Mouse (Mus musculus): ENCODE data around the gene Card6. TPM values are rescaled to one million over a fixed set of nuclear protein-coding genes. Genes with fewer than 3 reads are reported as not detected.

Card6 gene
- total and polyA plus RNA-seq, 3 experiments = 0.08 to 0.13 TPM; not detected in 1

DNA sequence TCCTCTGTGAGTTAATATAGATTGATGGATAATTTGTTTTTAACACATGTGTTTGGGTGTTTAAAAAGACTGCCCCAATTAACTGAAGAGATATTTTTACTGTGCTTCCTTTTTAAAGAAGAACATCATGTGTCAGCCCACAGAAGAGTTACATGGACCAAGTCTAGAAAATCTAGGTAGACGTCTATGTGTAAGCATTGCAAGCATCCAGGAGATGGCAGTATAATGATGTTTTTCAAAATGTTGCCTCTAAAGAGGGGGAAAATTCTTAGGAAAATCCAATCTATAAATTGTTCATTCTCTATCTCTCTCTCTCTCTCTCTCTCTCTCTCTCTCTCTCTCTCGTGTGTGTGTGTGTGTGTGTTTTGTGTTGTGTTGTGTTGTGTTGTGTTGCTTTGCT lies 22.2 kb downstream of the Card6 start:
- no peak overlapping the region for H3K9ac ChIP-seq (ENCODE audit: control insufficient read depth, low read depth, low read length, poor library complexity, severe bottlenecking)
- H3K27me3 ChIP-seq (ENCODE audit: control insufficient read depth in 1 of 2, insufficient read depth in 2 of 2, low read length in 2 of 2) = peaks cover 0 to 3% of the 10 kb centered on the region in 2 experiments; a peak in 1 of 4 replicates
- peak; percentile 47 for DNase-seq (ENCODE audit: low read depth, low spot score)
- TF ChIP-seq BHLHE40 (IDR thresholded peaks at IDR 0.05; ENCODE audit: borderline replicate concordance, low read depth, low read length) (no peak), MAZ (IDR thresholded peaks at IDR 0.05; ENCODE audit: low read depth, low read length) (no peak), RCOR1 (IDR thresholded peaks at IDR 0.05; ENCODE audit: low read depth, low read length) (no peak), ZKSCAN1 (IDR thresholded peaks at IDR 0.05; ENCODE audit: low read depth, low read length) (no peak), MYB (IDR thresholded peaks at IDR 0.05; ENCODE audit: low read depth, low read length) (no peak), MAFK (IDR thresholded peaks at IDR 0.05; ENCODE audit: borderline replicate concordance, low read depth, low read length) (no peak), TCF12 (IDR thresholded peaks at IDR 0.05; ENCODE audit: low read depth, low read length) (no peak), NRF1 (IDR thresholded peaks at IDR 0.05; ENCODE audit: insufficient read depth, low read depth, low read length, poor library complexity, severe bottlenecking) (no peak), ZC3H11A (IDR thresholded peaks at IDR 0.05; ENCODE audit: low read depth, low read length) (peak; percentile 64), CTCF (IDR thresholded peaks at IDR 0.05 in 2 of 3, conservative IDR thresholded peaks at IDR 0.05 in 1 of 3; ENCODE audit: control insufficient read depth in 1 of 3, insufficient read depth in 1 of 3, low read depth in 2 of 3, low read length in 3 of 3, poor library complexity in 1 of 3, severe bottlenecking in 1 of 3) (peak; percentile 2 to 68 (median 20); a peak in 3 of 6 replicates), MEF2A (IDR thresholded peaks at IDR 0.05; ENCODE audit: extremely low read depth, insufficient replicate concordance, low read depth, low read length, poor library complexity, severe bottlenecking) (no peak), RAD21 (IDR thresholded peaks at IDR 0.05; ENCODE audit: low read depth, low read length) (peak; percentile 80), GABPA (IDR thresholded peaks at IDR 0.05; ENCODE audit: low read depth, low read length) (no peak), POLR2AphosphoS2 (IDR thresholded peaks at IDR 0.05; ENCODE audit: low read length) (no peak), SMC3 (IDR thresholded peaks at IDR 0.05; ENCODE audit: low read depth, low read length) (peak; percentile 74), MXI1 (IDR thresholded peaks at IDR 0.05; ENCODE audit: low read depth, low read length) (no peak), ELF1 (IDR thresholded peaks at IDR 0.05; ENCODE audit: low read depth, low read length) (no peak), E2F4 (IDR thresholded peaks at IDR 0.05; ENCODE audit: borderline replicate concordance, low read depth, low read length) (no peak), NELFE (IDR thresholded peaks at IDR 0.05; ENCODE audit: low read depth, low read length) (no peak), ETS1 (IDR thresholded peaks at IDR 0.05; ENCODE audit: low read depth, low read length) (no peak)
- no peaks in the 10 kb centered on the region for H3K4me1 ChIP-seq (ENCODE audit: control insufficient read depth in 1 of 2, insufficient read depth in 2 of 2, low read length in 2 of 2)
- H3K9me3 ChIP-seq (replicated peaks; ENCODE audit: insufficient read depth, low read length) = no peaks in the 10 kb centered on the region
- no peak overlapping the region for H3K4me3 ChIP-seq (ENCODE audit: control insufficient read depth in 1 of 2, insufficient read depth in 1 of 2, low read depth in 2 of 2, low read length in 2 of 2)
- no peak overlapping the region for H3K27ac ChIP-seq (ENCODE audit: control insufficient read depth, low read depth, low read length)
- no peaks in the 10 kb centered on the region for H3K79me2 ChIP-seq (ENCODE audit: control insufficient read depth, insufficient read depth, low read length, poor library complexity)
- no peaks in the 10 kb centered on the region; a peak in 1 of 4 replicates for H3K36me3 ChIP-seq (ENCODE audit: control insufficient read depth in 1 of 2, insufficient read depth in 2 of 2, low read length in 2 of 2)

DNA sequence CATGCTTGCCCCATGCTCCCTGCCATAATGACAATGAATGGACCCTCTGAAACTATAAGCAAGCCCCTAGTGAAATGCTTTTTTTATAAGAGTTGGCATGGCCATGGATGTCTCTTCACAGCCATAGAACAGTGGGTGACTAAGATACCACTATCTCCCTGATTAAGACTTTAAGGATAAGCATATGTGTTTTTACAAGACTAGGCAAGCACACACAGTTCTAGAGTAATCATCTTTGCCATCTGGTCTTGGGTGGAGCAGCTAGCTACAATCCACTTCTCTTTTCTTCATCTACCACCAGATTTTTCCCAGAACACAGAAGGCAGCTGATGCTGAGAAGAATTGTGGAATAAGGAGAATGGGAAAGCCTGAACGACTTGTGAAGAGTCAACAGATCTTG lies 27.1 kb downstream of the Card6 start:
- no peaks in the 10 kb centered on the region for H3K79me2 ChIP-seq (ENCODE audit: control insufficient read depth, insufficient read depth, low read length, poor library complexity)
- no peaks in the 10 kb centered on the region; a peak in 1 of 4 replicates for H3K36me3 ChIP-seq (ENCODE audit: control insufficient read depth in 1 of 2, insufficient read depth in 2 of 2, low read length in 2 of 2)
- no peaks in the 10 kb centered on the region for H3K4me1 ChIP-seq (ENCODE audit: control insufficient read depth in 1 of 2, insufficient read depth in 2 of 2, low read length in 2 of 2)
- TF ChIP-seq GATA1 (IDR thresholded peaks at IDR 0.05; ENCODE audit: low read depth, low read length) = peak; percentile 78
- TF ChIP-seq NELFE (IDR thresholded peaks at IDR 0.05; ENCODE audit: low read depth, low read length) = no peak
- 0 out of 2 replicates have a peak, but pooled peaks have one; percentile 32 for TF ChIP-seq ETS1 (IDR thresholded peaks at IDR 0.05; ENCODE audit: low read depth, low read length)
- no peak for TF ChIP-seq ZNF384 (IDR thresholded peaks at IDR 0.05; ENCODE audit: low read depth, low read length)
- peak; percentile 77 for TF ChIP-seq TAL1 (IDR thresholded peaks at IDR 0.05; ENCODE audit: low read length)
- TF ChIP-seq EP300 (IDR thresholded peaks at IDR 0.05; ENCODE audit: low read depth in 1 of 2, low read length in 2 of 2) = peak; percentile 77 to 82
- TF ChIP-seq TCF12 (IDR thresholded peaks at IDR 0.05; ENCODE audit: low read depth, low read length) = peak; percentile 86
- TF ChIP-seq RCOR1 (IDR thresholded peaks at IDR 0.05; ENCODE audit: low read depth, low read length) = peak; percentile 75; the same call in 1 of the 2 replicates
- TF ChIP-seq USF2 (IDR thresholded peaks at IDR 0.05; ENCODE audit: borderline replicate concordance in 1 of 2, insufficient read depth in 1 of 2, low read depth in 1 of 2, low read length in 2 of 2) = no peak
- no peak overlapping the region for H3K4me3 ChIP-seq (ENCODE audit: control insufficient read depth in 1 of 2, insufficient read depth in 1 of 2, low read depth in 2 of 2, low read length in 2 of 2)
- DNase-seq (ENCODE audit: low read depth, low spot score) = peak; percentile 46
- no peak overlapping the region for H3K9ac ChIP-seq (ENCODE audit: control insufficient read depth, low read depth, low read length, poor library complexity, severe bottlenecking)
- no peak overlapping the region for H3K27ac ChIP-seq (ENCODE audit: control insufficient read depth, low read depth, low read length)
- H3K27me3 ChIP-seq (ENCODE audit: control insufficient read depth in 1 of 2, insufficient read depth in 2 of 2, low read length in 2 of 2) = peaks cover 0 to 3% of the 10 kb centered on the region in 2 experiments; a peak in 1 of 4 replicates
- H3K9me3 ChIP-seq (replicated peaks; ENCODE audit: insufficient read depth, low read length) = no peaks in the 10 kb centered on the region

All from MEL (cell line).